8 mouse cellular contexts compared by ENCODE assay signal in the genomic region with DNA sequence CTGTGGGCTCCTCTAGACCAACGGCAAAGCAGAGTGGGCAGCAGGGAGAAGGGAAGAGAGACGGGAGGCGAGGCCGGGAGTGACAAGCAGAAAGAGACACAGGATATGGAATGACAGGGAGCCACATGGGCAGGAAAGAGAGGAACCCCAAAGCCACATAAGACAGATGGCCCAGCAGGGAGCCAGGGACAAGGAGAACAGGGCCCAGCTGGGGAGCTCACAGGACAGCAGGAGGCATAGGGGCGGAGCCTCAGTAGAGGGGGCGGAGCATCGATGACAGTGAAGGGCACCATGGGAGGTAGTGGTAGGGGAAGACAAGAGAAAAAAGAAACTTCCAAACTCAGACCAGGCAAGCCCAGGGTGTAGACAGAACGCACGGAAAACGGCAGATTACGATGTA. TPM values are rescaled to one million over a fixed set of nuclear protein-coding genes. Genes with fewer than 3 reads are reported as not detected.
DNase-seq lines count a peak whose midpoint lies in the region; ATAC-seq lines count a peak whose summit lies in the region.

No protein-coding gene starts in this region.

- H3K27me3 ChIP-seq in heart, embryonic 16.5 days (ENCODE audit: control insufficient read depth, insufficient read depth, low read length) = no peaks in the 10 kb centered on the region; the same call in 1 of the 2 replicates
- H3K27me3 ChIP-seq in embryonic facial prominence, embryonic 14.5 days (replicated peaks; ENCODE audit: control insufficient read depth, insufficient read depth, low read length) = no peaks in the 10 kb centered on the region
- peaks cover 2% of the 10 kb centered on the region; the same call in 1 of the 2 replicates for H3K27me3 ChIP-seq in limb, embryonic 13.5 days

- no peak overlapping the region for H3K4me2 ChIP-seq in heart, embryonic 16.5 days (ENCODE audit: low read depth, low read length)
- no peak overlapping the region for H3K4me2 ChIP-seq in embryonic facial prominence, embryonic 14.5 days (ENCODE audit: low read depth, low read length)
- no peak overlapping the region for H3K4me2 ChIP-seq in limb, embryonic 13.5 days (replicated peaks)

- 41% methylated on average over 11 of the region's 11 CpGs for WGBS in heart, embryonic 16.5 days
- 46% methylated on average over 11 of the region's 11 CpGs for WGBS in embryonic facial prominence, embryonic 14.5 days
- 46% methylated on average over 11 of the region's 11 CpGs for WGBS in limb, embryonic 13.5 days

- DNase-seq in heart, adult 8-10 months (ENCODE audit: low spot score) = no peak
- DNase-seq in R1 (ENCODE audit: low read depth, low spot score) = peak; percentile 46
- DNase-seq in embryonic facial prominence, embryonic 14.5 days (ENCODE audit: low spot score) = no peak
- DNase-seq in testis, postnatal 14 days (ENCODE audit: low spot score) = peak; percentile 61
- no peak for DNase-seq in thymus, adult 18-20 months
- no peak for DNase-seq in right cerebral cortex, postnatal 4 days

- no peak overlapping the region for H3K4me3 ChIP-seq in heart, embryonic 16.5 days (ENCODE audit: low read length)
- no peak overlapping the region for H3K4me3 ChIP-seq in embryonic facial prominence, embryonic 14.5 days (ENCODE audit: low read depth, low read length)
- no peak overlapping the region for H3K4me3 ChIP-seq in limb, embryonic 13.5 days

- H3K36me3 ChIP-seq in heart, embryonic 16.5 days (ENCODE audit: control insufficient read depth, insufficient read depth) = no peaks in the 10 kb centered on the region
- no peaks in the 10 kb centered on the region for H3K36me3 ChIP-seq in embryonic facial prominence, embryonic 14.5 days (ENCODE audit: control insufficient read depth, insufficient read depth, low read length)
- no peaks in the 10 kb centered on the region for H3K36me3 ChIP-seq in limb, embryonic 13.5 days

- H3K9me3 ChIP-seq in heart, embryonic 16.5 days (replicated peaks; ENCODE audit: control insufficient read depth, low read length) = no peaks in the 10 kb centered on the region
- no peaks in the 10 kb centered on the region for H3K9me3 ChIP-seq in embryonic facial prominence, embryonic 14.5 days (ENCODE audit: control insufficient read depth, low read length)
- H3K9me3 ChIP-seq in limb, embryonic 13.5 days = no peaks in the 10 kb centered on the region

- 0 out of 2 replicates have a peak, but pooled peaks have one; percentile 19 for ATAC-seq in heart, embryonic 16.5 days (replicated peaks; ENCODE audit: extremely low read depth, insufficient read depth, low FRiP score)
- no peak for ATAC-seq in embryonic facial prominence, embryonic 14.5 days (ENCODE audit: low read depth)
- no peak for ATAC-seq in limb, embryonic 13.5 days (ENCODE audit: low FRiP score, low read depth)

- no peak overlapping the region for H3K9ac ChIP-seq in heart, embryonic 16.5 days (ENCODE audit: low read length)
- H3K9ac ChIP-seq in embryonic facial prominence, embryonic 14.5 days (ENCODE audit: low read depth, low read length) = no peak overlapping the region
- no peak overlapping the region for H3K9ac ChIP-seq in limb, embryonic 13.5 days

- peak overlapping the region; percentile 44 for H3K27ac ChIP-seq in heart, embryonic 16.5 days (ENCODE audit: low read length)
- H3K27ac ChIP-seq in embryonic facial prominence, embryonic 14.5 days (replicated peaks; ENCODE audit: low read depth, low read length) = peak overlapping the region; percentile 25; the same call in 1 of the 2 replicates
- peak overlapping the region; percentile 11; the same call in 1 of the 2 replicates for H3K27ac ChIP-seq in limb, embryonic 13.5 days

- H3K4me1 ChIP-seq in heart, embryonic 16.5 days (ENCODE audit: control insufficient read depth, insufficient read depth, low read length) = peaks cover 22% of the 10 kb centered on the region
- H3K4me1 ChIP-seq in embryonic facial prominence, embryonic 14.5 days (ENCODE audit: control insufficient read depth, insufficient read depth, low read length) = peaks cover 18% of the 10 kb centered on the region
- H3K4me1 ChIP-seq in limb, embryonic 13.5 days = peaks cover 23% of the 10 kb centered on the region

RNA-seq across cellular contexts. Expression of a gene that starts 55.6 kb away (rescaled TPM):
- 14.9 and 16.4 TPM in 2 replicates for polyA plus RNA-seq in heart, embryonic 16.5 days (2015; fragmentation: Nextera tagmentation; extraction: Ambion mirVana)
- 10 to 100 TPM; 15.4 to 21.6 (median 20.3) TPM for total RNA-seq in heart, adult 8-10 months (2022)
- 8.8 and 9.2 TPM in 2 replicates for polyA plus RNA-seq in embryonic facial prominence, embryonic 14.5 days (2014; fragmentation: Nextera tagmentation; extraction: Ambion mirVana)
- 6.0 and 7.2 TPM in 2 replicates for polyA plus RNA-seq in limb, embryonic 13.5 days (2015; fragmentation: Nextera tagmentation; extraction: Ambion mirVana)

Comparison
In these comparisons a context has a peak if more than half of its experiments do, and no peak if none do; other contexts are left out.
1. DNase-seq: peak in R1 (single experiment) and testis, postnatal 14 days (single experiment); none in heart, adult 8-10 months (single experiment), embryonic facial prominence, embryonic 14.5 days (single experiment), thymus, adult 18-20 months (0 of 2) and right cerebral cortex, postnatal 4 days (single experiment).
2. Peak in every context shown above with its lines, with median percentiles within 50 percentile points of each other: H3K27ac ChIP-seq.